Mouse (Mus musculus): ENCODE data around the gene Spon1. TPM values are rescaled to one million over a fixed set of nuclear protein-coding genes. Genes with fewer than 3 reads are reported as not detected.

Gene Spon1
- polyA plus RNA-seq, 1 experiment = 43.4 TPM

- TF ChIP-seq POLR2A (IDR thresholded peaks at IDR 0.05; ENCODE audit: borderline replicate concordance, extremely low read depth, insufficient read depth, insufficient read length, poor library complexity, severe bottlenecking) (no peak), CTCF (IDR thresholded peaks at IDR 0.05; ENCODE audit: borderline replicate concordance, extremely low read depth, insufficient read depth, insufficient read length) (no peak)
These were observed 14.5 kb downstream of the Spon1 start for GRCm38 (mm10) chr7:113780286-113780685.

DNA sequence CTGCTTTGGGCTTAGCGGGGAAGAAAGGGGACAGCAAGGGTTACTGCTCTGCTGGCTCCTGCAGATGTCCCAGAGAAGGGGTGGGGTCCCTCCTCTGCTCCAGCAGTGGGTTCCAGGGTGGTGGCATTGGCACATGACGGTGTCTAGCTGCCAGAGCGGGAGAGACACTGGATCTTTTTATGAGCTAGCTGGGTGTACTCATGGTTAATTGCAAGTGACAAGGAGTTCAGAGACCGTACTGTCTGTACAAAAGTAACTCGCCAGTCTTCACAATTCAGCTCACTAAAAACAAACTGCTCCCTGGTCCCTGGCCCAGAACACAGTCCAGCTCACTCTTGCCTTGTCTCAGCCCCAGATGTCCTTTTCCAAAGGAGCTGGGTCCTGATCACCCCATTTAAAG, 26.2 kb downstream of the Spon1 start:
- no peak for TF ChIP-seq CTCF (IDR thresholded peaks at IDR 0.05; ENCODE audit: borderline replicate concordance, extremely low read depth, insufficient read depth, insufficient read length)
- TF ChIP-seq POLR2A (IDR thresholded peaks at IDR 0.05; ENCODE audit: borderline replicate concordance, extremely low read depth, insufficient read depth, insufficient read length, poor library complexity, severe bottlenecking) = no peak
- no peak for DNase-seq (ENCODE audit: low read depth)

More at GRCm38 (mm10) chr7:113780286-113780685, 14.5 kb downstream of the Spon1 start:
- no peak for DNase-seq (ENCODE audit: low read depth)

- TF ChIP-seq CTCF (IDR thresholded peaks at IDR 0.05; ENCODE audit: borderline replicate concordance, extremely low read depth, insufficient read depth, insufficient read length) (no peak), POLR2A (IDR thresholded peaks at IDR 0.05; ENCODE audit: borderline replicate concordance, extremely low read depth, insufficient read depth, insufficient read length, poor library complexity, severe bottlenecking) (no peak)
- DNase-seq (ENCODE audit: low read depth) = no peak
These were observed 27.1 kb downstream of the Spon1 start for GRCm38 (mm10) chr7:113792871-113793270.

- no peak for TF ChIP-seq POLR2A (IDR thresholded peaks at IDR 0.05; ENCODE audit: borderline replicate concordance, extremely low read depth, insufficient read depth, insufficient read length, poor library complexity, severe bottlenecking)
- TF ChIP-seq CTCF (IDR thresholded peaks at IDR 0.05; ENCODE audit: borderline replicate concordance, extremely low read depth, insufficient read depth, insufficient read length) = no peak
These were observed 29.4 kb downstream of the Spon1 start for GRCm38 (mm10) chr7:113795209-113795608.

GRCm38 (mm10) chr7:113797134-113797533, 31.3 kb downstream of the Spon1 start:
- no peak for DNase-seq (ENCODE audit: low read depth)
- no peak for TF ChIP-seq POLR2A (IDR thresholded peaks at IDR 0.05; ENCODE audit: borderline replicate concordance, extremely low read depth, insufficient read depth, insufficient read length, poor library complexity, severe bottlenecking)
- TF ChIP-seq CTCF (IDR thresholded peaks at IDR 0.05; ENCODE audit: borderline replicate concordance, extremely low read depth, insufficient read depth, insufficient read length) = no peak

More at GRCm38 (mm10) chr7:113795209-113795608, 29.4 kb downstream of the Spon1 start:
- DNase-seq (ENCODE audit: low read depth) = no peak

DNA sequence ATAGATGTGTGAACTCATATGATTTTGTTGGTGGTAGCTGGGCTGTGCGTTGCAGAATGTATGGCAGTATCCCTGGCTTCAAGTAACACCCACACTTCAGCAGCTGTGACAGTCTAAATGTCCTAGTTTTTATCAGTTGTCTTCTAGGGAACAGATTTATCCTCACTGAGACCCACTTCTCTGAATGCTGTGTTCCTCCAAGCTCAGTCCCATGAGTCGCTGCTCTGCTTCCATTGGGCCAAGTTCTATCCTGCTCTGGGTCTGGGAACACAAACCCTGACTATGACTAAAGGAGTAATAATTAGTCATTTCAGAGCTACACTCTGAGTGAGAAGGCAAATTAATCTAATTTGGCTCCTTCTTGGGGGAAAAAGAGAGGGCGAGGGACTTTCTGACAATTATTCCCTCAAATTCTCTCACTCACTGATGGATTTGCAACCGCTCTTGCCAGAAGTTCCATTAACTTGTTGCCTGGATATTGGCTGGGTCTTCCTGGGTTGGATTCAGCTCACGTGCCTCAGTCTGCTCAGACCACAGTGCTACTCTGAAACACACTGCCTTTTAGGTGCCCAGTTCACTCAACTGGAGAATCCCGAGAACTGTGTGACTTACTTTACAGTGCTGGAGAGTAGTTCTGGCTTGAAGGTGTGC, 32.9 kb downstream of the Spon1 start:
- peak; percentile 41 for DNase-seq (ENCODE audit: low read depth)
- TF ChIP-seq CTCF (IDR thresholded peaks at IDR 0.05; ENCODE audit: borderline replicate concordance, extremely low read depth, insufficient read depth, insufficient read length) (no peak), POLR2A (IDR thresholded peaks at IDR 0.05; ENCODE audit: borderline replicate concordance, extremely low read depth, insufficient read depth, insufficient read length, poor library complexity, severe bottlenecking) (no peak)

DNA sequence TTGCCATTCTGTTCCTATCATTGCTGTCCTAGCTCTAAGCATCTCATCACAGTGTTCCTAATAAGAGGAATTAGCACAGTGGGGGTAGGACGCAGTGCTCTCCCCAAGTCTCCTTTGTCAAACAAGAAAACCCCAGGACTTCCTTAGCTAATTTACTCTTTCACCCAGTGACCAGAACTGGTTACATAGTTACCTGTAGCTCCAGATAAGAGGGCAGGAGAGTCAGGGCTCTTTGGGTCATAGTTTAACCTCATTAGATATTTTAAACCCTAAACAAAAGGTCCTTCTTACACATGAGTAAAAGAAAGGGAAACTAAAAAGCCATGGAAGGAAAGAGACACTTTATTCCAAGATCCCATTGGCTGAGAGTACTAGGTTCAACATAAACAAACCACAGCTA, 44.0 kb downstream of the Spon1 start:
- no peak for DNase-seq (ENCODE audit: low read depth)
- no peak for TF ChIP-seq CTCF (IDR thresholded peaks at IDR 0.05; ENCODE audit: borderline replicate concordance, extremely low read depth, insufficient read depth, insufficient read length)
- no peak for TF ChIP-seq POLR2A (IDR thresholded peaks at IDR 0.05; ENCODE audit: borderline replicate concordance, extremely low read depth, insufficient read depth, insufficient read length, poor library complexity, severe bottlenecking)

DNA sequence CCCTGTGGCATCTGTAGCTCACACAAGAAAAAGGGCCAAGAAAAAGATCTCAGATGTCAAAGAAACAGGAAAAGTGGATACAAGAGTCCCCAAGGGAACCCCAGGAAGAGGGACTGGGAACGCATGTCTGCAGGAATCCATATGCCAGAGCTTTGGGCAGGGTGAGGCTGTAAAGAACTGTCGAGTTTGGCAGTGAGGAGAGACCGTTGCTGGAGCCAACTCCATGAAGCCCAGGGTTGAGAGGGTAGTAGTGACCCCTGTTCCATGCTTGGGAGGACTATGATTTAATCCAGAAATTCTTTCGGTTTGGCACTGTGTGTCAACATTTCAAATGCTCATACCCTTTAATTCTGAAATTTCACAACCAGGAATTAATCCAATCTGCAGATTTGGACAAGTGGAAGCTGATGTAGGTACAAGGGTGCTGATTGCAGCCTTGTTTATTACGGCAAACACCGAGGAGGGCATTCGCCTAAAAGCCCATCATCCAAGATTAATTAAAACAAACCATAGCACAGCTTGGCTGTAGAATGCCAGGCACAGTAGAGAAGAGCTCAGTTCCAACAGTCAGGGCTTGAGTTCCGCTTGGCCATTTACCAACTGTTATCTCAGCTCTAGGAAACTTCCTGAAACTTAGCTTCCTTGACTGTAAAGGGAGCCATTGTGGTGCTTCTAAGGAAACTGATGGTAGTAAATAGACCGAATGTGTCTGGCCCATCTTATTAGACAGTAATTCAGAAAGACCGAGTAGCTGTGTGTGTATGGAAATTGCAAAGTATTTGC, 45.8 kb downstream of the Spon1 start:
- no peak for TF ChIP-seq CTCF (IDR thresholded peaks at IDR 0.05; ENCODE audit: borderline replicate concordance, extremely low read depth, insufficient read depth, insufficient read length)
- TF ChIP-seq POLR2A (IDR thresholded peaks at IDR 0.05; ENCODE audit: borderline replicate concordance, extremely low read depth, insufficient read depth, insufficient read length, poor library complexity, severe bottlenecking) = no peak
- DNase-seq (ENCODE audit: low read depth) = peak; percentile 55

GRCm38 (mm10) chr7:113814101-113814779, 48.4 kb downstream of the Spon1 start:
- peak; percentile 57 for DNase-seq (ENCODE audit: low read depth)
- TF ChIP-seq POLR2A (IDR thresholded peaks at IDR 0.05; ENCODE audit: borderline replicate concordance, extremely low read depth, insufficient read depth, insufficient read length, poor library complexity, severe bottlenecking) (no peak), CTCF (IDR thresholded peaks at IDR 0.05; ENCODE audit: borderline replicate concordance, extremely low read depth, insufficient read depth, insufficient read length) (no peak)

DNA sequence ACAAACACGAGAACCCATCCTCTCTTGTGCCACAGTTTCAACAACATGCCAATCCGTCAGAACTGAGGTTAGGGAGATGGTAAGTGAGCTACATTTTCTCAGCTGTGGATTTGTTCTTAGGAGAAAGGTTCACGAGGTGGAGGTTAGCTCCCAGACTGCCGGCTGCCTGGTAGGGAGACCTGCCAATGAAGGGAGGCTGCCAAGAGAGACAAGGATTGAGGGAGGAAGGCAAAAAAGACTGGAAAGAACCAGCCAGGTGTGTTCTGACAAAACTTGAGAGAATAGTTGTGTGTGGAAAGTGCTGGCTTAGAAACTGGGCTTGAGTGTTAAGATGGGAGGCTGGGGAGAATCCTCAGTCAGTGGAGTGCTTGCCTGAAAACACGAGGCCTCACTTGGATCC, 49.9 kb downstream of the Spon1 start:
- no peak for DNase-seq (ENCODE audit: low read depth)
- TF ChIP-seq POLR2A (IDR thresholded peaks at IDR 0.05; ENCODE audit: borderline replicate concordance, extremely low read depth, insufficient read depth, insufficient read length, poor library complexity, severe bottlenecking) (no peak), CTCF (IDR thresholded peaks at IDR 0.05; ENCODE audit: borderline replicate concordance, extremely low read depth, insufficient read depth, insufficient read length) (no peak)

DNA sequence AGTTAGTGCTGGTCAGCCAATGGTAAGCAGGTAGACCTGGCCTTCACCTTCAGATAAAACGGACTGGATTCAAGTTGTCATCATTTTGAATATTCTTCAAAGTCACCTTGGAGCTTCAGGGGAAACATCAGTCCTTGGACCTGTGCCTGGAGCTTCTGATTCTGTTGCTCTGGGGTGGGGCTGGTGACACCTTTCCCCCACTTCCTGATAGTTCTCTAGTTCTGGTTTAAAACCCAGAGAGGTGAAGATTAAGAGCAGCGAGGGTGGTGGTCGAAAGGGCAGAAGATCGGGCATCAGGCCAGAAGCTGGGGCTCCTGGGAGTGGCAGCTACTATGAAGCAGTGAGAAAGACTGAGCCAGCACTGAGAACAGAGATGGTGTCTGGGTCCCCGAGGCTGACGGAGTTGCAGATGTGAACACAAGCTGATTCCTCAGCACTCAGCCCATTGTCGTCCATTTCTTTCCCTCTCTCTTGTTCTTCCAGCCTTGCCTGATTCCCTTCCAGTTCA, 51.1 kb downstream of the Spon1 start:
- no peak for DNase-seq (ENCODE audit: low read depth)
- TF ChIP-seq POLR2A (IDR thresholded peaks at IDR 0.05; ENCODE audit: borderline replicate concordance, extremely low read depth, insufficient read depth, insufficient read length, poor library complexity, severe bottlenecking) (no peak), CTCF (IDR thresholded peaks at IDR 0.05; ENCODE audit: borderline replicate concordance, extremely low read depth, insufficient read depth, insufficient read length) (no peak)
